Mouse (Mus musculus): ENCODE measurements around the gene Olfr558. TPM values are rescaled to one million over a fixed set of nuclear protein-coding genes. Genes with fewer than 3 reads are reported as not detected.

Gene Olfr558
- 0.11 and 0.49 TPM in 2 replicates for polyA plus RNA-seq (2012; rRNA removed)

- H3K27ac ChIP-seq (ENCODE audit: control insufficient read depth, insufficient read depth, low read length) = no peak within 1 kb of the TSS
- TF ChIP-seq CTCF (IDR thresholded peaks at IDR 0.05; ENCODE audit: borderline replicate concordance, control insufficient read depth, extremely low read depth, insufficient read depth, low read length, poor library complexity) = no peak
- no peak for TF ChIP-seq POLR2A (IDR thresholded peaks at IDR 0.05; ENCODE audit: control insufficient read depth, extremely low read depth, insufficient read depth, low read length, poor library complexity)
- no peaks in the 10 kb centered on the region for H3K4me1 ChIP-seq (replicated peaks; ENCODE audit: control insufficient read depth, insufficient read depth, low read length)
- DNase-seq = no peak
- no peak within 1 kb of the TSS for H3K4me3 ChIP-seq (ENCODE audit: control insufficient read depth, insufficient read depth, low read length)
- 0 out of 2 replicates have a peak, but pooled peaks cover 3% of the 10 kb centered on the region for H3K27me3 ChIP-seq (ENCODE audit: control insufficient read depth, insufficient read depth, low read length)
- H3K36me3 ChIP-seq (ENCODE audit: control insufficient read depth, insufficient read depth, low read length) = no peaks in the 10 kb centered on the region
Measured at GRCm38 (mm10) chr7:102701915-102702314, at the start of gene Olfr558. Gene Olfr558, plus strand, starts transcription at chr7:102702215.

GRCm38 (mm10) chr7:102658523-102658922, 43.5 kb upstream of the Olfr558 start, which contains the start of gene Olfr555:
Gene Olfr555, plus strand, starts transcription at chr7:102658823.
- no peaks in the 10 kb centered on the region for H3K27me3 ChIP-seq (ENCODE audit: control insufficient read depth, insufficient read depth, low read length)
- H3K4me1 ChIP-seq (replicated peaks; ENCODE audit: control insufficient read depth, insufficient read depth, low read length) = no peaks in the 10 kb centered on the region
- TF ChIP-seq POLR2A (IDR thresholded peaks at IDR 0.05; ENCODE audit: control insufficient read depth, extremely low read depth, insufficient read depth, low read length, poor library complexity) (no peak), CTCF (IDR thresholded peaks at IDR 0.05; ENCODE audit: borderline replicate concordance, control insufficient read depth, extremely low read depth, insufficient read depth, low read length, poor library complexity) (no peak)
- no peak within 1 kb of the TSS for H3K27ac ChIP-seq (ENCODE audit: control insufficient read depth, insufficient read depth, low read length)
- H3K4me3 ChIP-seq (ENCODE audit: control insufficient read depth, insufficient read depth, low read length) = no peak within 1 kb of the TSS
- no peaks in the 10 kb centered on the region for H3K36me3 ChIP-seq (ENCODE audit: control insufficient read depth, insufficient read depth, low read length)
- DNase-seq = no peak
- WGBS = 80% methylated on average over 1 of the region's 1 CpGs

DNA sequence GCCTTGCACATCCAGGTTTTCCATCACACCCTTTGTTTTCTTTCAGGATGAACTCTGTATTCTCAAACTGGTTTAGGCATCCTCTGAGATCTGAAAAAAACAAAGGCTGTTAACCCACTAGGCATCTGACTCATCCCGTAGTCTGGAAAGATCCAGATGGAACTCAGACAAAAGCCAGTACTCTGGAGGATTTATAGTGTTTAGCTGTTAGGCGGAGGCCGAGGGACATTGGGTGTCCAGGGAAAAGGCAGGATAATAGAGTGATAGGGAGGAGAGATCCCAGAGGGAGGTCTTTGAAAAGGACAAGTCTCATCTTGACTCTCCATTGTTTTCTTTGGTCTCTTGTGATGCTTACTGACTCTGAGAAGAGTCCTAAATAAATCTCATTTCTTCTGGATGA, 37.4 kb upstream of the Olfr558 start, which contains the start of gene Olfr556:
Olfr556 (plus strand) TSS at position 301 of the 400 bp plus-strand sequence.
- H3K4me3 ChIP-seq (ENCODE audit: control insufficient read depth, insufficient read depth, low read length) = no peak within 1 kb of the TSS
- DNase-seq = no peak
- TF ChIP-seq POLR2A (IDR thresholded peaks at IDR 0.05; ENCODE audit: control insufficient read depth, extremely low read depth, insufficient read depth, low read length, poor library complexity) (no peak), CTCF (IDR thresholded peaks at IDR 0.05; ENCODE audit: borderline replicate concordance, control insufficient read depth, extremely low read depth, insufficient read depth, low read length, poor library complexity) (no peak)
- H3K36me3 ChIP-seq (ENCODE audit: control insufficient read depth, insufficient read depth, low read length) = no peaks in the 10 kb centered on the region
- no peak within 1 kb of the TSS for H3K27ac ChIP-seq (ENCODE audit: control insufficient read depth, insufficient read depth, low read length)
- H3K27me3 ChIP-seq (ENCODE audit: control insufficient read depth, insufficient read depth, low read length) = no peaks in the 10 kb centered on the region
- 93% methylated on average over 3 of the region's 3 CpGs for WGBS
- H3K4me1 ChIP-seq (replicated peaks; ENCODE audit: control insufficient read depth, insufficient read depth, low read length) = no peaks in the 10 kb centered on the region

DNA sequence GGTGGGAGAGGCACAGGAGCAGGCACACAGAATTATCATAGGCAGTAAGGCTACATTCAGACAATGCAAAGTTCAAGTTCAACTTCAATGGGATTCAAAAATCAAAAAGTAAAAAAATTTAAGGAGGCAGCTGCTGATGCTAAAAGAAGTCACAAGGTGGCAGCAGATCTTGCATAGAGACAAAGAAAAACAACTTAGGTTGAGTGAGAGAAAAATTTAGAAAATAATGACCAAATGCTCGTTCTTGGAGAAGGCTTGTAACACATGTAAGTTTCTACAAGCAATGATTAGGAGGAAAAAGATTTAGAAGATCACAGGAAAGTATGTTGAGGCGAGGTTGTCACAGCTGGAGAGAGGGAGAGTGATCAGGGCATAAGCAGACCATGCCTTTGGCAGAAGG, 36.6 kb upstream of the Olfr558 start:
- Histone ChIP-seq H3K4me1 (replicated peaks; ENCODE audit: control insufficient read depth, insufficient read depth, low read length) (no peaks in the 10 kb centered on the region), H3K4me3 (ENCODE audit: control insufficient read depth, insufficient read depth, low read length) (no peak overlapping the region), H3K27ac (ENCODE audit: control insufficient read depth, insufficient read depth, low read length) (no peak overlapping the region), H3K36me3 (ENCODE audit: control insufficient read depth, insufficient read depth, low read length) (no peaks in the 10 kb centered on the region), H3K27me3 (ENCODE audit: control insufficient read depth, insufficient read depth, low read length) (no peaks in the 10 kb centered on the region)
- TF ChIP-seq POLR2A (IDR thresholded peaks at IDR 0.05; ENCODE audit: control insufficient read depth, extremely low read depth, insufficient read depth, low read length, poor library complexity) (no peak), CTCF (IDR thresholded peaks at IDR 0.05; ENCODE audit: borderline replicate concordance, control insufficient read depth, extremely low read depth, insufficient read depth, low read length, poor library complexity) (no peak)
- 31% methylated on average over 2 of the region's 2 CpGs for WGBS
- no peak for DNase-seq

GRCm38 (mm10) chr7:102676225-102676624, 25.8 kb upstream of the Olfr558 start:
- Histone ChIP-seq H3K36me3 (ENCODE audit: control insufficient read depth, insufficient read depth, low read length) (no peaks in the 10 kb centered on the region), H3K4me1 (replicated peaks; ENCODE audit: control insufficient read depth, insufficient read depth, low read length) (no peaks in the 10 kb centered on the region), H3K4me3 (ENCODE audit: control insufficient read depth, insufficient read depth, low read length) (no peak overlapping the region), H3K27ac (ENCODE audit: control insufficient read depth, insufficient read depth, low read length) (no peak overlapping the region), H3K27me3 (ENCODE audit: control insufficient read depth, insufficient read depth, low read length) (no peaks in the 10 kb centered on the region)
- 70% methylated on average over 2 of the region's 2 CpGs for WGBS
- no peak for TF ChIP-seq POLR2A (IDR thresholded peaks at IDR 0.05; ENCODE audit: control insufficient read depth, extremely low read depth, insufficient read depth, low read length, poor library complexity)
- TF ChIP-seq CTCF (IDR thresholded peaks at IDR 0.05; ENCODE audit: borderline replicate concordance, control insufficient read depth, extremely low read depth, insufficient read depth, low read length, poor library complexity) = no peak
- DNase-seq = no peak

GRCm38 (mm10) chr7:102681916-102682315, 20.1 kb upstream of the Olfr558 start:
- WGBS = 97% methylated on average over 1 of the region's 1 CpGs
- H3K36me3 ChIP-seq (ENCODE audit: control insufficient read depth, insufficient read depth, low read length) = no peaks in the 10 kb centered on the region
- no peaks in the 10 kb centered on the region for H3K4me1 ChIP-seq (replicated peaks; ENCODE audit: control insufficient read depth, insufficient read depth, low read length)
- TF ChIP-seq POLR2A (IDR thresholded peaks at IDR 0.05; ENCODE audit: control insufficient read depth, extremely low read depth, insufficient read depth, low read length, poor library complexity) = no peak
- no peak for TF ChIP-seq CTCF (IDR thresholded peaks at IDR 0.05; ENCODE audit: borderline replicate concordance, control insufficient read depth, extremely low read depth, insufficient read depth, low read length, poor library complexity)
- DNase-seq = no peak
- no peak overlapping the region for H3K27ac ChIP-seq (ENCODE audit: control insufficient read depth, insufficient read depth, low read length)
- H3K27me3 ChIP-seq (ENCODE audit: control insufficient read depth, insufficient read depth, low read length) = no peaks in the 10 kb centered on the region
- no peak overlapping the region for H3K4me3 ChIP-seq (ENCODE audit: control insufficient read depth, insufficient read depth, low read length)

All from thymus, adult 2 months (tissue).